Mouse (Mus musculus) heart, embryonic 12.5 days (tissue): ENCODE results near the gene Ak5. TPM values are rescaled to one million over a fixed set of nuclear protein-coding genes. Genes with fewer than 3 reads are reported as not detected.

Experiments used
- ATAC-seq: fragments of 200-750 bp; cut with Nextera tagmentation; 2 replicates; pipeline ENCODE4 v1.8.0; 2017; ENCODE audit warnings: moderate TSS enrichment, moderate library complexity; ENCODE audit not compliant: insufficient number of reproducible peaks, low FRiP score
- H3K27ac ChIP-seq: fragments of 300-500 bp; sonication (generic); 2 replicates; pipeline ENCODE4 v1.5.1; 2016; ENCODE audit warnings: mild to moderate bottlenecking, moderate library complexity; ENCODE audit not compliant: poor library complexity, severe bottlenecking
- H3K27me3 ChIP-seq: fragments of 300-500 bp; sonication (generic); replicated peaks from 2 replicates; pipeline ENCODE4 v1.6.1; 2016; ENCODE audit warnings: mild to moderate bottlenecking, moderate library complexity
- H3K36me3 ChIP-seq: fragments of 300-500 bp; sonication (generic); 2 replicates; pipeline ENCODE4 v1.6.1; 2016; ENCODE audit warnings: mild to moderate bottlenecking, moderate library complexity
- H3K4me1 ChIP-seq: fragments of 300-500 bp; sonication (generic); replicated peaks from 2 replicates; pipeline ENCODE4 v1.6.1; 2016; ENCODE audit warnings: mild to moderate bottlenecking
- H3K4me2 ChIP-seq: fragments of 300-500 bp; sonication (generic); 2 replicates; pipeline ENCODE4 v1.6.1; 2016; ENCODE audit warnings: mild to moderate bottlenecking, moderate library complexity
- H3K4me3 ChIP-seq: fragments of 300-500 bp; sonication (generic); 2 replicates; pipeline ENCODE4 v1.5.1; 2016; ENCODE audit warnings: mild to moderate bottlenecking
- H3K9ac ChIP-seq: fragments of 300-500 bp; sonication (generic); 2 replicates; pipeline ENCODE4 v1.6.1; 2016; ENCODE audit warnings: mild to moderate bottlenecking, moderate library complexity
- H3K9me3 ChIP-seq: fragments of 300-500 bp; sonication (generic); replicated peaks from 2 replicates; pipeline ENCODE4 v1.6.1; 2016; ENCODE audit warnings: mild to moderate bottlenecking, moderate library complexity
- WGBS: fragments of 180-500 bp; shearing (Covaris S2); methylation state at CpG from one replicate; pipeline ENCODE4 v1.1.7; 2016; 5-methylcytosine and 5-hydroxymethylcytosine counted together
- polyA plus RNA-seq: library from polyadenylated mRNA; unstranded; fragments of >200 nt; fragmentation: Nextera tagmentation; extraction: Ambion mirVana; gene quantifications from 2 replicates; pipeline ENCODE4 v1.2.1, GENCODE M21; 2016

Ak5 gene
- polyA plus RNA-seq, 1 experiment from 2014 or later: 1.6 TPM

DNA sequence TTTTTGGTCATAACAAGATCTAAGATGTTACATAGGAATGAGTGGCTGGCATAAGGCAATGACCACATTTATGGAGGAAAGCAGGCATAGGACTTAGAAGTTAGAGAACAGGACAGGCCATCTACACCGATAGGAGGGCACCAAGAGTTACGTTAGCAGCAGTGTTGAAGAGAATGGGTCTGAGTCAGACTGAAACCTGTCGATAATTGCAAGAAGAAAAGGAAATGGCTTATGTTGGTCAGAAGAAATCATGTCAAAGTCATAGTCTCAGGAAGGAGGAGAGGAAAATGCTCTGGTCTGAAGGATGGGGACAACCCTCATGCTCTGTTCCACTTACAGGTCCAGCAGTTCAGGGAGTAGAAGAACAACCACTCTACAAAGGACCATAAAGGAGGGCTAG is 26.8 kb upstream of the Ak5 start:
- Histone ChIP-seq H3K4me3 (no peak overlapping the region), H3K9ac (no peak overlapping the region), H3K27ac (no peak overlapping the region), H3K36me3 (no peaks in the 10 kb centered on the region), H3K27me3 (no peaks in the 10 kb centered on the region), H3K9me3 (no peaks in the 10 kb centered on the region), H3K4me1 (no peaks in the 10 kb centered on the region), H3K4me2 (no peak overlapping the region)
- 84% methylated on average over 3 of the region's 3 CpGs for WGBS
- no peak for ATAC-seq

DNA sequence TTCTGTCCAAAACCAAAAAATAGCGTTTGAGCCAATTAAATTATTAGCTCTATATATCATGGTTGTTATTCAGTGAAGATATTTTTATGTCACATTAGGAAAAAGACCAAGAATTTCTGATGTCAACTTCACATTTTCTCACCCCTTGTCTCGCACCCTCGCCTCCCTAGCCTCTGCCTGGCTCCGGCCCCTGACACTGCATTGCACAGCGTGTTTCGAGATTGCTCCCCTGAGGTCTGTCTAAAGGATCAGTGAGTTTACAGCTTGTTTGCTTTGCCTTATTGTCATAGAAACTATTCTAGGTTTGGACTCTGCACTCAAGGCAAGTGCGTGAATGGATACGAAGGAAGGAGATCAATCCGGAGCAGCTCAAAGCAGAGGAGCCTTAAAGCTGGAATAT is 20.9 kb upstream of the Ak5 start:
- H3K4me3 ChIP-seq: no peak overlapping the region
- H3K36me3 ChIP-seq: no peaks in the 10 kb centered on the region
- H3K9me3 ChIP-seq: no peaks in the 10 kb centered on the region
- no peaks in the 10 kb centered on the region for H3K4me1 ChIP-seq
- ATAC-seq: no peak
- no peak overlapping the region for H3K4me2 ChIP-seq
- H3K9ac ChIP-seq: no peak overlapping the region
- 84% methylated on average over 9 of the region's 9 CpGs for WGBS
- H3K27me3 ChIP-seq: no peaks in the 10 kb centered on the region
- H3K27ac ChIP-seq: no peak overlapping the region

DNA sequence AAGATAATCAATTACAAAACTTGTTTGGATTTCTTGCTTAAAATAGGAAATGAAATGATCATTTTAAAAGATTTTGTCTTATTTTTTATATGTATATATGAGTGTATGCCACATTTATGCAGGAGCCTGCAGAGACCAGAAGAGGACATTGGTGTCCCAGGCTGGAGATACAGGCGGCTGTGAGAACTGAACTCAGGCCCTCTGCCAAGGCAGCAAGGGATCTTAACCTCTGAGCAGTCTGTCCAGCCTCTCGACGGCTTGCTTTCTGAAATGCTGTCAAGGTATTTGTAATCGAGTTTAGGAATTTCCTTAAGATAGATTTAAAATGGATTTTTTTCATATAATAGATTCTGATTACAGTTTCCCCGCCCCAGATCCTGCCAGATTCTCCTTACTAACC is 20.4 kb upstream of the Ak5 start:
- 66% methylated on average over 5 of the region's 5 CpGs for WGBS

DNA sequence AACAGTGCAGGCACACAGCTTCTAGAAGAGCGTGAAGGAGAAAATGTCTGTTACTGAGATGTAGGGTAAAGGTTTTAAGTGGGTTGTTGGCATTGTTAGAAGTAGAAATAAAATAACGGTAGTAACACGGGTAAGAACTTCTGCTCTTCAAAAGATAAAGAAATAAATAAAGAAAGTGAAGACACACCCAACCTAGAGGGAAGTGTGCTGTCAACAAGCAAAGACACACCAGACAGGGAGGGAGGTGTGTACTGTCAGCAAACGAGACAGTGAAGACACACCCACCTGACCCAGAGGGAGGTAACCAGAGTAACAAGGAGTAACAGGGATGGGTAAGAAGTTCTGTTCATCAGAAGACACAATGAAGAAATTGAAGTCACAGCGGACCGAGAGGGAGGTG is 6.5 kb upstream of the Ak5 start:
- no peaks in the 10 kb centered on the region for H3K4me1 ChIP-seq
- H3K9ac ChIP-seq: no peak overlapping the region
- H3K4me3 ChIP-seq: no peak overlapping the region
- WGBS: 58% methylated on average over 6 of the region's 6 CpGs
- no peak overlapping the region for H3K4me2 ChIP-seq
- ATAC-seq: no peak
- peaks cover 14% of the 10 kb centered on the region for H3K27me3 ChIP-seq
- no peaks in the 10 kb centered on the region for H3K36me3 ChIP-seq
- no peaks in the 10 kb centered on the region for H3K9me3 ChIP-seq
- H3K27ac ChIP-seq: no peak overlapping the region

More for the DNA sequence above, 20.4 kb upstream of the Ak5 start:
- no peak for ATAC-seq
- Histone ChIP-seq H3K27me3 (no peaks in the 10 kb centered on the region), H3K27ac (no peak overlapping the region), H3K4me1 (no peaks in the 10 kb centered on the region), H3K9ac (no peak overlapping the region), H3K36me3 (no peaks in the 10 kb centered on the region), H3K4me3 (no peak overlapping the region), H3K9me3 (no peaks in the 10 kb centered on the region), H3K4me2 (no peak overlapping the region)

DNA sequence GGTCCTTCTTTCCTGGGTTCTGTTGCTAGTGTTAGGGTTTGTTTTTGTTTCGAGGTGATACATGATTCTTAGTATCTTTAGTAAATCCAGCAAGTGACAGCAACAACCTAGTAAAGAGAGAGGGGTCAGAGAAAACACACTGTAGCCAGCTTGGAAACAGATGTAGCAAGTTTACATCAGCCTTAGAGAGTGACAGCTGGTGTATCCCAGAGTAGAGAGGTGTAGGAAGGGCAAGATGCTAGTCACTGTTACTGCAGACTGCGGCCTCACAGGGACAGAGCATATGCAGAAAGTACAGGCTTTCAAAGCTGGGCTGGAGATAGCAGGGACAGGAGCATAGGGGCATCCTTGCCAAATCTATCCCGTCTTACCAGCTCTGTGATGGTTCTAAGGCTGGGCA is 1.6 kb upstream of the Ak5 start:
- 69% methylated on average over 3 of the region's 3 CpGs for WGBS
- no peak for ATAC-seq
- Histone ChIP-seq H3K9me3 (no peaks in the 10 kb centered on the region), H3K4me1 (peaks cover 11% of the 10 kb centered on the region; the same call in 1 of the 2 replicates), H3K27me3 (peaks cover 52% of the 10 kb centered on the region), H3K9ac (no peak overlapping the region), H3K4me3 (no peak overlapping the region), H3K4me2 (no peak overlapping the region), H3K27ac (no peak overlapping the region), H3K36me3 (no peaks in the 10 kb centered on the region)

DNA sequence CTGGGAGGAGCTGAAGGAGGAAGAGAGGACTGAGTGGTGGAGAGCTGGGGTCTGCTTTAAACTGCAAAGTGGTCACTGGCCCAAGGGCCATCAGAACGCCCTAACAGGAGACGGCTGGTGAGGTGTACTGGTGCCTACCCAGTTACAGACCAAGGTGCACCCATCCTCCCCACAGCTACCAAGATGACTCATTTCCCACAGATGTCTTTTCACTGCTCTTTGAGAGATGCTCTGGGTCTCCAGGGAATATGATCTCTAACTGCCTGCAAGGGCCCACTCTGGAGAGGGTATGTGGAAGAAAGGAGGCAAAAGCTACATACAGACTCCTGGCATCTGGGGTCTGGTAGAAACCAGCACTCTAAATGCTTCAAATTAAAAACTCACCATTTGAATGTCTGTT is 633 bp upstream of the Ak5 start:
- Histone ChIP-seq H3K4me2 (no peak overlapping the region), H3K4me3 (no peak overlapping the region), H3K36me3 (no peaks in the 10 kb centered on the region), H3K4me1 (peaks cover 11% of the 10 kb centered on the region; the same call in 1 of the 2 replicates), H3K27ac (no peak overlapping the region), H3K9ac (no peak overlapping the region), H3K27me3 (peaks cover 58% of the 10 kb centered on the region), H3K9me3 (no peaks in the 10 kb centered on the region)
- no peak for ATAC-seq
- 46% methylated on average over 2 of the region's 2 CpGs for WGBS

DNA sequence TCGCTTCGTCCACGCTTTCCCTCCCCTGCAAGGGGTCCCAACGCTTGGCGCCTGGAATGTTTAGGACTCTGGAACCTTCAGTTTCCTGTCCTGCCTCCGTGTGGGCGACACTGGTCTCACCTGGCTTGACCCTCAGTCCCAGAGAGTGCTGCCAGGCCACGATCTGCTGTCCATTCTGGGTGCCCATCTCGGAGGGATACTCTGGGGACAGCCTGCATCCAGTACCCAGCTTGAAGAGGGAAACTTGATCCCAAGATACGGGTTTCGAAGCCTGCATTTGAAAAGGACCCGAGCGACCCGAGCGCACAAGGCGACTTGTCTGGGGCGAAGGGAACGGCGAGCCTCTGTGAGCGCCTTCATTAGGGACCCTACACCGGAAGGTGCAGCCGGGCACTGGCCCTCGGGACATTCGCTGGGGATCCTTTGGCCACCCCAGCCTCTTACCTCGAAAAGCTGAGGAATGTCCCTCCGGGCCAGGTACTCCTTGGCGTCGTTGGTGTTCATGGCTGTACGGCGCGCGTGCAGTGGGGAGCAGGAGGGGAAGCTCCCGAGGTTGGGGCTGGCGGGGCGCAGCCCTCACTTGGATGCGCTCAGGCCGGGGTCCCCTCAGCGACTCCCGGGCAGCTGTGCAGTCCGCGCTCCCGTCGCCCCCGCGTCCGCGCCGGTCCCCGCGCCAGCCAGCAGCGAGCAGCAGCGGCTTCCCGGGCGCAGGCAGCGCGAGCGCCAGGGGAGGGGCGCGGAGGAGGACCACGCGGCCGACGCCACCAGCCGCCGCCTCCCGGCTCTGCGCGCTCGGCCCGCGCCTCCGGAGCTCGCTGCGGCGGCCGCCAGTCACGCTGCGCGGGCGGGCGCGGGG is 576 bp downstream of the Ak5 start:
- Histone ChIP-seq H3K27me3 (peaks cover 54% of the 10 kb centered on the region), H3K4me2 (peak overlapping the region; percentile 100), H3K4me1 (peaks cover 11% of the 10 kb centered on the region; the same call in 1 of the 2 replicates), H3K9ac (peak overlapping the region; percentile 75), H3K36me3 (no peaks in the 10 kb centered on the region), H3K27ac (no peak overlapping the region), H3K9me3 (no peaks in the 10 kb centered on the region), H3K4me3 (peak overlapping the region; percentile 67)
- 0 out of 2 replicates have a peak, but pooled peaks have one; percentile 49 for ATAC-seq
- WGBS: 3% methylated on average over 70 of the region's 82 CpGs

DNA sequence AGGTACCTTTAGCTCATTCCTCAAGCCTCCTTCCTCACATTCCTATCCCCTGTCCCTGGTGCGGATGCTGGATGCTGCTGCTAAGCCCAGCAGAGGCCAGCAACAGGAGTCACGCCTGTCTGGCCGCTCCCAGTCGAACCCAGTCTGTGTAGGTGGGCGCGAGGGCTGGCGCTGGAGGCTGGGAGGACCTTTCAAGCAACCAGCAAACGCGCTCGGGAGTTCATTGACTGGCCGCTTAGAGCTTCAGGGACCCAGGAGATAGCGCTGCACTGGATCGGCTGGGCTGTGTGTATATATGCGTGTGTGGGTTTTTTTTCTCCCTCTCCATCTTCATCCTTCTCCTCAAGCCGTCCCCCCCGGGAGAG is 1.2 kb downstream of the Ak5 start:
- Histone ChIP-seq H3K27me3 (peaks cover 49% of the 10 kb centered on the region), H3K27ac (no peak overlapping the region), H3K4me3 (peak overlapping the region; percentile 67), H3K9me3 (no peaks in the 10 kb centered on the region), H3K9ac (peak overlapping the region; percentile 75; the same call in 1 of the 2 replicates), H3K4me2 (peak overlapping the region; percentile 100), H3K36me3 (no peaks in the 10 kb centered on the region), H3K4me1 (peaks cover 11% of the 10 kb centered on the region; the same call in 1 of the 2 replicates)
- under 1% methylated on average over 16 of the region's 16 CpGs for WGBS
- 0 out of 2 replicates have a peak, but pooled peaks have one; percentile 34 for ATAC-seq

DNA sequence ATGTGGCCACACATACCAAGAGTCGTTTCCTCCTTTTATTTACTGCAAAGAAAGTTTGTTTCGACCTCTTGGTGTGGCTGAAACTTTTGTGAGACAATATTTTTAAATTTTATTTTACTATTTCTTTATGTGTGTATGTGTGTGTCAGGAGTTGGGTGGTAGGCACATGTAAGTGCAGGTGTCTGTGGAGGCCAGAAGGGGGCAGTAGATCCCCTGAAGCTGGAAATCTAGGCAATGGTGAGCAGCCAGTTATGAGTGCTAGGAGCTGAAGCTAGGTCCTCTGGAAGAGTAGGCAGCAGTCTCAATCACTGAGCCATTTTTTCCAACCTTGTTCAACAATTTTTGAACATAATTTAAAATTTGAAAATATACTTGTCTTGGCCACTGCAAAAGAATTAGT is 9.6 kb downstream of the Ak5 start:
- ATAC-seq: no peak
- WGBS: 76% methylated on average over 2 of the region's 2 CpGs
- Histone ChIP-seq H3K4me1 (no peaks in the 10 kb centered on the region), H3K27me3 (0 out of 2 replicates have a peak, but pooled peaks cover 3% of the 10 kb centered on the region), H3K27ac (no peak overlapping the region), H3K4me3 (no peak overlapping the region), H3K4me2 (no peak overlapping the region), H3K36me3 (no peaks in the 10 kb centered on the region), H3K9ac (no peak overlapping the region), H3K9me3 (peaks cover 3% of the 10 kb centered on the region; the same call in 1 of the 2 replicates)

DNA sequence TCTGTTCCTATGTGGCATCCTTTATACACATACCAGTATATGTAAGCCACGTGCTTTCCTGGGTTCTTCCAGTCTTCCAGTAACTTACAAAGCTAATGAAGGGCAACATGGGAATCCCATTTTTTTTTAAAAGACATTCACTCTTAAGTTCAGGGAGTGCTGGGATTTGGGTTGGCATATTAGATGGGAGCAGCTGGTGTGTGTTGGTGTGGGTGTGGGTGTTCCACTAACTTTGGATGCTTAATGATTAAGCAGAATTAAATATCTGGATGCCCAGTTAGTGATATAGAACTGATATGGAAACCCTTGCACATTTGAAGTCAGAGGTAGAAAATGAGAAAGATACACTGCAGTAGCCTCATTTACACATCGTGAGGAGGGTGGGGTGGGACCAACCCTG is 16.2 kb downstream of the Ak5 start:
- Histone ChIP-seq H3K4me2 (no peak overlapping the region), H3K9me3 (peaks cover 3% of the 10 kb centered on the region; the same call in 1 of the 2 replicates), H3K4me3 (no peak overlapping the region), H3K27me3 (no peaks in the 10 kb centered on the region; the same call in 1 of the 2 replicates), H3K4me1 (no peaks in the 10 kb centered on the region), H3K36me3 (no peaks in the 10 kb centered on the region), H3K9ac (no peak overlapping the region), H3K27ac (no peak overlapping the region)
- no peak for ATAC-seq
- WGBS: 67% methylated on average over 2 of the region's 2 CpGs

DNA sequence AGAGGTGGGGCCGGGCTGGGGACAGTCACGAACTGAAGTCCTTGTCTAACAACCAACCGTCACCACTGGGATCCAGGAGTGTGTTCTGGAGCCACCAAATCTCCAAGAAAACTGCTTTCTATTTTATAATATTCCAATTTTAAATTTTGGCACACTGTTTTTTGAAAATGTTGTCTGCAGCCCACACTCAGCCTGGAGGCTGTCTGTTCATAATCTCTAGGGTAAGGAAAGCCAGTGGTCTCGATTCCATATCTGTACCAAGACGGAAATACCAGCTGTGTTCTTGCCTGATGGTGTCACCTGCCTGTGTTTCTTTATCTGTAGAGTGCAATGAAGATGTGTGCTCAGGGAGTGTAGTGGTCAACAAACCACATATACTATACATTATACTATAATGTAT is 23.6 kb downstream of the Ak5 start:
- H3K27ac ChIP-seq: no peak overlapping the region
- WGBS: 72% methylated on average over 5 of the region's 5 CpGs
- H3K9ac ChIP-seq: no peak overlapping the region
- H3K27me3 ChIP-seq: no peaks in the 10 kb centered on the region
- no peak overlapping the region for H3K4me2 ChIP-seq
- H3K4me1 ChIP-seq: no peaks in the 10 kb centered on the region
- H3K36me3 ChIP-seq: no peaks in the 10 kb centered on the region
- no peak overlapping the region for H3K4me3 ChIP-seq
- no peak for ATAC-seq
- H3K9me3 ChIP-seq: no peaks in the 10 kb centered on the region
